Mouse (Mus musculus) lung, postnatal 10 days (tissue): ENCODE results near the gene Naa38.

Experiments
- DNase-seq: peaks from one replicate; pipeline ENCODE4 v3.0.0; 2021

The Naa38 gene

GRCm38 (mm10) chr11:69375646-69376045, 19.6 kb upstream of the Naa38 start:
- DNase-seq, result no peak

- no peak for DNase-seq
Observed at GRCm38 (mm10) chr11:69377766-69378165, 17.5 kb upstream of the Naa38 start.

GRCm38 (mm10) chr11:69379600-69379999, 15.7 kb upstream of the Naa38 start:
- no peak for DNase-seq

GRCm38 (mm10) chr11:69381356-69381755, 13.9 kb upstream of the Naa38 start:
- DNase-seq, result no peak

GRCm38 (mm10) chr11:69382478-69383105, 12.7 kb upstream of the Naa38 start:
- peak; percentile 13 for DNase-seq

GRCm38 (mm10) chr11:69384979-69385378, 10.3 kb upstream of the Naa38 start:
- no peak for DNase-seq

- DNase-seq, result no peak
Observed at GRCm38 (mm10) chr11:69386758-69387157, 8.5 kb upstream of the Naa38 start.

- DNase-seq, result no peak
Observed at GRCm38 (mm10) chr11:69388680-69389079, 6.6 kb upstream of the Naa38 start.

- DNase-seq, result peak; percentile 61
Observed at GRCm38 (mm10) chr11:69389531-69390399, 5.5 kb upstream of the Naa38 start.

GRCm38 (mm10) chr11:69390400-69391034, 4.8 kb upstream of the Naa38 start:
- peak; percentile 89 for DNase-seq

- peak; percentile 23 for DNase-seq
Observed at GRCm38 (mm10) chr11:69394591-69395167, 608 bp upstream of the Naa38 start.

- peak; percentile 98 for DNase-seq
Observed at GRCm38 (mm10) chr11:69395634-69396373, 517 bp downstream of the Naa38 start.

- DNase-seq, result peak; percentile 77
Observed at GRCm38 (mm10) chr11:69396772-69397171, 1.5 kb downstream of the Naa38 start.

GRCm38 (mm10) chr11:69397581-69398057, 2.3 kb downstream of the Naa38 start:
- peak; percentile 42 for DNase-seq

GRCm38 (mm10) chr11:69398059-69398458, 2.8 kb downstream of the Naa38 start, which contains the start of gene Tmem88:
Gene Tmem88, minus strand, starts transcription at chr11:69398234.
- DNase-seq, result peak; percentile 73

- DNase-seq, result peak; percentile 10
Observed at GRCm38 (mm10) chr11:69398486-69399200, 3.4 kb downstream of the Naa38 start.

GRCm38 (mm10) chr11:69399201-69400082, 4.2 kb downstream of the Naa38 start:
- DNase-seq, result peak; percentile 22

- no peak for DNase-seq
Observed at GRCm38 (mm10) chr11:69400083-69400850, 5.0 kb downstream of the Naa38 start.

GRCm38 (mm10) chr11:69401210-69401637, 5.9 kb downstream of the Naa38 start:
- peak; percentile 94 for DNase-seq

- no peak for DNase-seq
Observed at GRCm38 (mm10) chr11:69401987-69402386, 6.7 kb downstream of the Naa38 start.
